Mouse (Mus musculus) CH12.LX (cell line): ENCODE data around the gene Phactr1. TPM values are rescaled to one million over a fixed set of nuclear protein-coding genes. Genes with fewer than 3 reads are reported as not detected.

Source experiments
- DNase-seq: peaks from one replicate; pipeline ENCODE4 v3.0.0-alpha.2; 2013; ENCODE audit errors: extremely low read depth
- H3K27ac ChIP-seq: 2 replicates; pipeline ENCODE4 v1.5.1; 2012; ENCODE audit warnings: low read depth, mild to moderate bottlenecking, control low read depth, moderate library complexity; ENCODE audit not compliant: insufficient read depth
- H3K27me3 ChIP-seq: replicated peaks from 2 replicates; pipeline ENCODE3; 2012; ENCODE audit warnings: inconsistent platforms
- H3K36me3 ChIP-seq, 2 experiments: replicated peaks in 1 of 2; 2 replicates each; pipeline versions ENCODE3 to v1.6.1; 2012; ENCODE audit warnings: inconsistent platforms in 1 of 2, low read length in 1 of 2, mild to moderate bottlenecking in 1 of 2, mixed read lengths in 1 of 2, moderate library complexity in 1 of 2; ENCODE audit not compliant: control insufficient read depth in 1 of 2, insufficient read depth in 1 of 2
- H3K4me1 ChIP-seq, 2 experiments: 2 replicates each; pipeline ENCODE4 v1.6.1; 2012; ENCODE audit warnings: inconsistent platforms in 1 of 2, moderate library complexity in 1 of 2; ENCODE audit not compliant: insufficient read depth in 2 of 2, control insufficient read depth in 1 of 2
- H3K4me2 ChIP-seq: 2 replicates; pipeline ENCODE4 v1.6.1; 2012; ENCODE audit warnings: low read depth, mild to moderate bottlenecking, control low read depth; ENCODE audit not compliant: poor library complexity, insufficient read depth, severe bottlenecking
- H3K4me3 ChIP-seq, 3 experiments: fragments of 150-350 bp in 1 of 3; sonication (generic) in 1 of 3; replicated peaks in 1 of 3; 2 replicates each; pipeline versions ENCODE3 to v1.5.1; 2011 to 2012; ENCODE audit warnings: low read depth in 2 of 3, low read length in 2 of 3, mild to moderate bottlenecking in 2 of 3, moderate library complexity in 2 of 3, control low read depth in 1 of 3, improper control_type of control experiment in 1 of 3, inconsistent platforms in 1 of 3, mixed read lengths in 1 of 3; ENCODE audit not compliant: poor library complexity in 1 of 3
- H3K79me2 ChIP-seq: replicated peaks from 2 replicates; pipeline ENCODE4 v1.6.1; 2012; ENCODE audit warnings: mild to moderate bottlenecking, moderate library complexity; ENCODE audit not compliant: control insufficient read depth, poor library complexity, insufficient read depth, severe bottlenecking; ENCODE audit errors: extremely low read depth
- H3K9ac ChIP-seq: 2 replicates; pipeline ENCODE4 v1.6.1; 2012; ENCODE audit warnings: low read depth, mild to moderate bottlenecking, control low read depth, moderate library complexity; ENCODE audit not compliant: insufficient read depth
- H3K9me3 ChIP-seq: replicated peaks from 2 replicates; pipeline ENCODE3; 2012; ENCODE audit warnings: low read length, inconsistent platforms, mixed read lengths
- BHLHE40 ChIP-seq: IDR thresholded peaks from 2 replicates; pipeline ENCODE4 v1.6.1; 2011; ENCODE audit warnings: mild to moderate bottlenecking, low read depth, low read length, improper control_type of control experiment
- CHD1 ChIP-seq: IDR thresholded peaks from 2 replicates; pipeline ENCODE4 v1.6.1; 2012; ENCODE audit warnings: low read depth, low read length, improper control_type of control experiment, inconsistent platforms
- CHD2 ChIP-seq: IDR thresholded peaks from 2 replicates; pipeline ENCODE4 v1.6.1; 2011; ENCODE audit warnings: low read length, improper control_type of control experiment
- CTCF ChIP-seq, 2 experiments: IDR thresholded peaks in 1 of 2; conservative IDR thresholded peaks in 1 of 2; 2 replicates each; pipeline ENCODE4 v1.5.1; 2011 to 2012; ENCODE audit warnings: low read depth in 2 of 2, low read length in 2 of 2, improper control_type of control experiment in 1 of 2, inconsistent platforms in 1 of 2, mild to moderate bottlenecking in 1 of 2, moderate library complexity in 1 of 2
- E2F4 ChIP-seq: IDR thresholded peaks from 2 replicates; pipeline ENCODE4 v1.6.1; 2011; ENCODE audit warnings: low read depth, low read length, improper control_type of control experiment; ENCODE audit not compliant: insufficient replicate concordance
- ELF1 ChIP-seq: IDR thresholded peaks from 2 replicates; pipeline ENCODE4 v1.6.1; 2014; ENCODE audit warnings: low read depth, mild to moderate bottlenecking, inconsistent platforms, low read length, improper control_type of control experiment
- EP300 ChIP-seq: IDR thresholded peaks from 2 replicates; pipeline ENCODE4 v1.6.1; 2011; ENCODE audit warnings: low read length, improper control_type of control experiment
- ETS1 ChIP-seq: conservative IDR thresholded peaks from 2 replicates; pipeline ENCODE4 v1.6.1; 2012; ENCODE audit warnings: low read depth, mild to moderate bottlenecking, inconsistent platforms, low read length, improper control_type of control experiment, moderate library complexity
- GABPA ChIP-seq: IDR thresholded peaks from 2 replicates; pipeline ENCODE4 v1.6.1; 2012; ENCODE audit warnings: low read depth, low read length, improper control_type of control experiment, inconsistent platforms; ENCODE audit not compliant: insufficient replicate concordance
- HCFC1 ChIP-seq: IDR thresholded peaks from 2 replicates; pipeline ENCODE4 v1.6.1; 2012; ENCODE audit warnings: low read depth, mild to moderate bottlenecking, inconsistent platforms, low read length, improper control_type of control experiment
- IRF4 ChIP-seq: IDR thresholded peaks from 2 replicates; pipeline ENCODE4 v1.6.1; 2014; ENCODE audit warnings: low read depth, mild to moderate bottlenecking, inconsistent platforms, low read length, improper control_type of control experiment
- JUN ChIP-seq: IDR thresholded peaks from 2 replicates; pipeline ENCODE4 v1.6.1; 2011; ENCODE audit warnings: low read depth, mild to moderate bottlenecking, low read length, improper control_type of control experiment, moderate library complexity; ENCODE audit not compliant: insufficient read depth
- JUND ChIP-seq: conservative IDR thresholded peaks from 2 replicates; pipeline ENCODE4 v1.6.1; 2011; ENCODE audit warnings: low read depth, low read length, improper control_type of control experiment
- KAT2A ChIP-seq: IDR thresholded peaks from 2 replicates; pipeline ENCODE4 v1.6.1; 2012; ENCODE audit warnings: low read length, improper control_type of control experiment, inconsistent platforms; ENCODE audit not compliant: insufficient replicate concordance
- MAFK ChIP-seq: IDR thresholded peaks from 2 replicates; pipeline ENCODE4 v1.6.1; 2011; ENCODE audit warnings: low read length, improper control_type of control experiment; ENCODE audit not compliant: insufficient replicate concordance
- MAX ChIP-seq: IDR thresholded peaks from 2 replicates; pipeline ENCODE4 v1.6.1; 2011; ENCODE audit warnings: low read length, improper control_type of control experiment
- MAZ ChIP-seq: IDR thresholded peaks from 2 replicates; pipeline ENCODE4 v1.6.1; 2012; ENCODE audit warnings: low read depth, mild to moderate bottlenecking, inconsistent platforms, low read length, improper control_type of control experiment, moderate library complexity
- MEF2A ChIP-seq: IDR thresholded peaks from 2 replicates; pipeline ENCODE4 v1.6.1; 2014; ENCODE audit warnings: low read depth, mild to moderate bottlenecking, inconsistent platforms, low read length, improper control_type of control experiment, borderline replicate concordance
- MXI1 ChIP-seq: IDR thresholded peaks from 2 replicates; pipeline ENCODE4 v1.6.1; 2011; ENCODE audit warnings: mild to moderate bottlenecking, low read depth, low read length, improper control_type of control experiment
- MYC ChIP-seq: IDR thresholded peaks from 2 replicates; pipeline ENCODE4 v1.6.1; 2011; ENCODE audit warnings: low read depth, mild to moderate bottlenecking, improper control_type of control experiment, low read length
- NELFE ChIP-seq: IDR thresholded peaks from 2 replicates; pipeline ENCODE4 v1.6.1; 2011; ENCODE audit warnings: low read depth, low read length, improper control_type of control experiment
- NRF1 ChIP-seq: IDR thresholded peaks from 2 replicates; pipeline ENCODE4 v1.6.1; 2014; ENCODE audit warnings: low read depth, mild to moderate bottlenecking, inconsistent platforms, low read length, improper control_type of control experiment, moderate library complexity
- PAX5 ChIP-seq: IDR thresholded peaks from 2 replicates; pipeline ENCODE4 v1.6.1; 2012; ENCODE audit warnings: low read length, inconsistent platforms, mixed read lengths
- POLR2A ChIP-seq: IDR thresholded peaks from 2 replicates; pipeline ENCODE4 v1.6.1; 2011; ENCODE audit warnings: low read depth, mild to moderate bottlenecking, improper control_type of control experiment, low read length
- POLR2AphosphoS2 ChIP-seq: IDR thresholded peaks from 2 replicates; pipeline ENCODE4 v1.6.1; 2011; ENCODE audit warnings: low read depth, low read length, improper control_type of control experiment
- RAD21 ChIP-seq: IDR thresholded peaks from 2 replicates; pipeline ENCODE4 v1.6.1; 2011; ENCODE audit warnings: low read depth, mild to moderate bottlenecking, low read length, improper control_type of control experiment, moderate library complexity
- RCOR1 ChIP-seq: conservative IDR thresholded peaks from 2 replicates; pipeline ENCODE4 v1.6.1; 2012; ENCODE audit warnings: low read depth, mild to moderate bottlenecking, inconsistent platforms, low read length, improper control_type of control experiment
- SIN3A ChIP-seq: IDR thresholded peaks from 2 replicates; pipeline ENCODE4 v1.6.1; 2012; ENCODE audit warnings: low read length, improper control_type of control experiment, inconsistent platforms
- SMC3 ChIP-seq: IDR thresholded peaks from 2 replicates; pipeline ENCODE4 v1.6.1; 2011; ENCODE audit warnings: low read depth, low read length, improper control_type of control experiment
- TBP ChIP-seq: conservative IDR thresholded peaks from 2 replicates; pipeline ENCODE4 v1.6.1; 2011; ENCODE audit warnings: low read depth, low read length, improper control_type of control experiment
- TCF12 ChIP-seq: IDR thresholded peaks from 2 replicates; pipeline ENCODE4 v1.6.1; 2014; ENCODE audit warnings: low read depth, mild to moderate bottlenecking, inconsistent platforms, low read length, improper control_type of control experiment
- UBTF ChIP-seq: IDR thresholded peaks from 2 replicates; pipeline ENCODE4 v1.6.1; 2012; ENCODE audit warnings: low read depth, mild to moderate bottlenecking, inconsistent platforms, low read length, improper control_type of control experiment, moderate library complexity
- USF1 ChIP-seq: IDR thresholded peaks from 2 replicates; pipeline ENCODE4 v1.6.1; 2014; ENCODE audit warnings: low read depth, mild to moderate bottlenecking, inconsistent platforms, low read length, improper control_type of control experiment
- USF2 ChIP-seq: conservative IDR thresholded peaks from 2 replicates; pipeline ENCODE4 v1.6.1; 2011; ENCODE audit warnings: low read depth, low read length, improper control_type of control experiment
- ZC3H11A ChIP-seq: IDR thresholded peaks from 2 replicates; pipeline ENCODE4 v1.6.1; 2012; ENCODE audit warnings: low read depth, mild to moderate bottlenecking, inconsistent platforms, low read length, improper control_type of control experiment
- ZKSCAN1 ChIP-seq: IDR thresholded peaks from 2 replicates; pipeline ENCODE4 v1.6.1; 2012; ENCODE audit warnings: low read depth, inconsistent platforms, low read length, improper control_type of control experiment, borderline replicate concordance
- ZMIZ1 ChIP-seq: IDR thresholded peaks from 2 replicates; pipeline ENCODE4 v1.6.1; 2012; ENCODE audit warnings: low read depth, mild to moderate bottlenecking, inconsistent platforms, low read length, improper control_type of control experiment
- ZNF384 ChIP-seq: IDR thresholded peaks from 2 replicates; pipeline ENCODE4 v1.6.1; 2012; ENCODE audit warnings: low read depth, low read length, improper control_type of control experiment, inconsistent platforms
- dilution Hi-C: fragments of 300-500 bp; cut with MboI; formaldehyde crosslinking; loops from 2 replicates; pipeline ENCODE4 v1.14.3; 2020; ENCODE audit warnings: low sequenced_read_pairs; ENCODE audit not compliant: extremely low pct_unique_long_range_greater_than_20kb, extremely low pct_ligation_motif_present
- in situ Hi-C: fragments of 300-500 bp; cut with MboI; formaldehyde crosslinking; loops from 3 replicates; pipeline ENCODE4 v1.14.3; 2019; ENCODE audit warnings: low sequenced_read_pairs, low pct_ligation_motif_present, low pct_unique_long_range_greater_than_20kb, mixed read lengths
- polyA plus RNA-seq: library from polyadenylated mRNA; unstranded; fragments of >175 nt; gene quantifications from 2 replicates; pipeline ENCODE4 v1.2.1, GENCODE M21; 2012; ENCODE audit warnings: low read depth; ENCODE audit not compliant: insufficient read length
- total RNA-seq, 2 experiments: library from RNA; depleted of rRNA; stranded (reverse); fragments of 300-350 nt in 1 of 2; fragments of >200 nt in 1 of 2; gene quantifications; 2 replicates each; pipeline ENCODE4 v1.2.3; 2012 to 2014

The Phactr1 gene
- total and polyA plus RNA-seq, 3 experiments: 2.0 to 6.1 (median 3.1) TPM

- dilution Hi-C loops (no loop called here), in situ Hi-C loops (loop anchor here (10.0 kb wide), 1 partner anchor 564 kb away; no protein-coding TSS in a partner anchor)
- peak within 1 kb of the TSS; percentile 89 for H3K9ac ChIP-seq
- no peaks in the 10 kb centered on the region for H3K27me3 ChIP-seq
- DNase-seq: peak; percentile 95
- H3K4me2 ChIP-seq: peak within 1 kb of the TSS; percentile 90
- peaks cover 2 to 24% of the 10 kb centered on the region in 2 experiments for H3K36me3 ChIP-seq
- TF ChIP-seq MEF2A (peak; percentile 82), ZKSCAN1 (no peak), POLR2A (peak; percentile 99), MAZ (peak; percentile 63; the same call in 1 of the 2 replicates), HCFC1 (peak; percentile 93), CHD1 (no peak; the same call in 1 of the 2 replicates), RAD21 (no peak), GABPA (no peak; the same call in 1 of the 2 replicates), RCOR1 (no peak; the same call in 1 of the 2 replicates), MYC (peak; percentile 87), USF1 (peak; percentile 29), BHLHE40 (peak; percentile 59), MXI1 (peak; percentile 95), ZNF384 (no peak), ZMIZ1 (peak; percentile 91), IRF4 (peak; percentile 83), CTCF (conservative IDR thresholded peaks at IDR 0.05 in 1 of 2, IDR thresholded peaks at IDR 0.05 in 1 of 2; ENCODE audit: low read depth in 2 of 2, low read length in 2 of 2) (0 out of 4 replicates have a peak, but pooled peaks of 1 of the 2 experiments have one; percentile 8), KAT2A (peak; percentile 86; the same call in 1 of the 2 replicates), ZC3H11A (no peak), MAX (peak; percentile 96), CHD2 (peak; percentile 52; the same call in 1 of the 2 replicates), E2F4 (0 out of 2 replicates have a peak, but pooled peaks have one; percentile 41), PAX5 (no peak), NRF1 (peak; percentile 98), NELFE (peak; percentile 97), SMC3 (no peak), POLR2AphosphoS2 (peak; percentile 93), ELF1 (peak; percentile 73), JUND (no peak), JUN (no peak), EP300 (0 out of 2 replicates have a peak, but pooled peaks have one; percentile 21), USF2 (no peak; the same call in 1 of the 2 replicates), TBP (0 out of 2 replicates have a peak, but pooled peaks have one; percentile 60), TCF12 (peak; percentile 91), SIN3A (peak; percentile 82), UBTF (peak; percentile 93), MAFK (0 out of 2 replicates have a peak, but pooled peaks have one; percentile 19), ETS1 (peak; percentile 51)
- no peaks in the 10 kb centered on the region for H3K79me2 ChIP-seq
- peak within 1 kb of the TSS; percentile 70 to 82 (median 79) for H3K4me3 ChIP-seq
- H3K9me3 ChIP-seq: no peaks in the 10 kb centered on the region
- 0 out of 2 replicates have a peak within 1 kb of the TSS, but pooled peaks have one; percentile 23 for H3K27ac ChIP-seq
- peaks cover 3 to 30% of the 10 kb centered on the region in 2 experiments; a peak in 3 of 4 replicates for H3K4me1 ChIP-seq
Observed at GRCm38 (mm10) chr13:43171020-43171710, 490.7 kb downstream of the Phactr1 start, which contains the start of gene Tbc1d7. Gene Tbc1d7 (minus strand): TSS chr13:43171501.
